Mouse (Mus musculus) spleen, adult 2 months (tissue): ENCODE data around the gene Irx1. TPM values are rescaled to one million over a fixed set of nuclear protein-coding genes. Genes with fewer than 3 reads are reported as not detected.

Source experiments
- DNase-seq, 2 experiments: peaks; one replicate each; pipeline versions ENCODE4 v3.0.0 to v3.0.0-alpha.2; 2012 to 2021; ENCODE audit warnings: low spot score in 2 of 2, low read depth in 1 of 2
- H3K27ac ChIP-seq: fragments of 200-500 bp; 2 replicates; pipeline ENCODE4 v1.5.1; 2012; ENCODE audit warnings: low read length, inconsistent platforms; ENCODE audit not compliant: insufficient read depth
- H3K27me3 ChIP-seq: fragments of 200-500 bp; 2 replicates; pipeline ENCODE4 v1.6.1; 2012; ENCODE audit warnings: mild to moderate bottlenecking, moderate library complexity, low read length, inconsistent platforms; ENCODE audit not compliant: control insufficient read depth, insufficient read depth
- H3K36me3 ChIP-seq: fragments of 200-500 bp; 2 replicates; pipeline ENCODE4 v1.6.1; 2012; ENCODE audit warnings: mild to moderate bottlenecking, low read length, inconsistent platforms; ENCODE audit not compliant: control insufficient read depth, insufficient read depth
- H3K4me1 ChIP-seq: fragments of 200-500 bp; 2 replicates; pipeline ENCODE4 v1.6.1; 2011; ENCODE audit warnings: inconsistent platforms; ENCODE audit not compliant: control insufficient read depth, insufficient read depth, insufficient read length
- H3K4me3 ChIP-seq: fragments of 200-500 bp; 2 replicates; pipeline ENCODE4 v1.5.1; 2011; ENCODE audit warnings: mild to moderate bottlenecking, inconsistent platforms; ENCODE audit not compliant: insufficient read depth, insufficient read length; ENCODE audit errors: extremely low read depth
- CTCF ChIP-seq: fragments of 200-500 bp; IDR thresholded peaks from 2 replicates; pipeline ENCODE4 v1.5.1; 2011; ENCODE audit warnings: mild to moderate bottlenecking, inconsistent platforms; ENCODE audit not compliant: insufficient read depth, insufficient read length, insufficient replicate concordance; ENCODE audit errors: extremely low read depth
- POLR2A ChIP-seq: fragments of 200-500 bp; IDR thresholded peaks from 2 replicates; pipeline ENCODE4 v1.6.1; 2011; ENCODE audit warnings: low read depth, low read length, inconsistent platforms
- WGBS: fragments of 180-500 bp; shearing (Covaris S2); methylation state at CpG from one replicate; pipeline ENCODE4 v1.1.7; 2018; 5-methylcytosine and 5-hydroxymethylcytosine counted together
- polyA plus RNA-seq: library from polyadenylated mRNA; depleted of rRNA; stranded (reverse); fragments of >200 nt; gene quantifications from 2 replicates; pipeline ENCODE4 v1.2.3, GENCODE M21; 2012

The Irx1 gene
- polyA plus RNA-seq, 1 experiment = not detected

GRCm38 (mm10) chr13:71958651-71959050, 4.9 kb downstream of the Irx1 start:
- Histone ChIP-seq H3K27me3 (peaks cover 12% of the 10 kb centered on the region), H3K27ac (no peak overlapping the region), H3K4me1 (no peaks in the 10 kb centered on the region), H3K36me3 (no peaks in the 10 kb centered on the region), H3K4me3 (no peak overlapping the region)
- 9% methylated on average over 16 of the region's 16 CpGs for WGBS
- TF ChIP-seq CTCF (no peak), POLR2A (no peak)
- DNase-seq = no peak

DNA sequence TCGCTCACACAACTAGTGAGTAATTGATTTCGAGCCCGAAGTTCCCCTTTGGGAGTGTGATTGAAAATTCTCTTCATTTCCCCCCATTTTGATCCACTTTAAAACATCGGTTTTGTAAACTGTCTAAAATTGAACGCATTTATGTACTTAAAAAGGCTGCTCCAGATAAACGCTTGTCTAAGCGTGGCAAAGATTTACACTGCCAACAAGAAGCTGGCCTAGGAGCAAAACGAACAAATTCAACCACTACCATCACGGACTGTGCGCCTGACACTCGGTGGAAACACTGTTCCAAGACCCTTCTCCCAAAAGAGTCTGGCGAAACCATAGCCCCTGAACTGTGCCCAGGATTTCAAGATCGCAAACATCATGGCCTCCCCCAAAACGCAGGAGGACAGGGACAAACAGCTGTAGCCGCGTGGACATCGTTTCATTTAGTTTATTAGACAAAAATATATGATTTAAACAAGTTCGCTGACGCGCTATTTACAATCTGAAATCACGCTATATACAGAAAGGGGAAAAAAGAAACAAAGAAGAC, 5.6 kb downstream of the Irx1 start:
- H3K36me3 ChIP-seq = no peaks in the 10 kb centered on the region
- H3K27me3 ChIP-seq = peaks cover 6% of the 10 kb centered on the region; the same call in 1 of the 2 replicates
- WGBS = 6% methylated on average over 21 of the region's 21 CpGs
- no peak overlapping the region for H3K4me3 ChIP-seq
- no peak for DNase-seq
- H3K27ac ChIP-seq = no peak overlapping the region
- TF ChIP-seq CTCF (no peak), POLR2A (no peak)
- no peaks in the 10 kb centered on the region for H3K4me1 ChIP-seq

DNA sequence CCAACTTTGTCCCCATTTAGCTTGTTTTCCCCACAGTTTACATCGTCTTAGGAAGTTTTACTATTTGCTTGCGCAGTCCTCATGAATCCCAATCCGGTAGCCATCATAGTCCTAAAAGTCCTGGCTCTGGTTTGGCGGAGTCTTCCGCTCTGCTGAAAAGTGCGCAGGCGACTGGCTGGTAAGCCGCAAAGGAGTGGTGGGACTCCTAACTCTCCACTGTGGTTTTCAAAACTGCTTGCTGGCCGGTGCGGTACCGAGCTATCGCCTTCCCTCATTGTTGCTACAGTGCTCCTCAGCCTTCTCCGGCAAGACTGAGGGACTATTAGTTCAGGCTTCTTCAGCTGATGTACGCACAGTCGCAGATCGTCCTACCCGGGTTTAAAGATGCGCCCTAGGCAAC, 6.4 kb downstream of the Irx1 start:
- Histone ChIP-seq H3K27me3 (0 out of 2 replicates have a peak, but pooled peaks cover 3% of the 10 kb centered on the region), H3K36me3 (no peaks in the 10 kb centered on the region), H3K27ac (no peak overlapping the region), H3K4me3 (no peak overlapping the region), H3K4me1 (no peaks in the 10 kb centered on the region)
- no peak for TF ChIP-seq CTCF
- TF ChIP-seq POLR2A = no peak
- no peak for DNase-seq
- WGBS = 8% methylated on average over 18 of the region's 18 CpGs

- no peak for DNase-seq
- no peak overlapping the region for H3K4me3 ChIP-seq
- 3% methylated on average over 9 of the region's 9 CpGs for WGBS
These were observed 7.0 kb downstream of the Irx1 start for GRCm38 (mm10) chr13:71956481-71956880.

GRCm38 (mm10) chr13:71951966-71952365, 11.6 kb downstream of the Irx1 start:
- H3K27ac ChIP-seq = no peak overlapping the region
- WGBS = 87% methylated on average over 11 of the region's 11 CpGs
- H3K4me3 ChIP-seq = no peak overlapping the region
- no peaks in the 10 kb centered on the region for H3K27me3 ChIP-seq
- no peak for DNase-seq
- H3K4me1 ChIP-seq = no peaks in the 10 kb centered on the region
- TF ChIP-seq POLR2A (no peak), CTCF (no peak)
- H3K36me3 ChIP-seq = no peaks in the 10 kb centered on the region

More at GRCm38 (mm10) chr13:71956481-71956880, 7.0 kb downstream of the Irx1 start:
- H3K4me1 ChIP-seq = no peaks in the 10 kb centered on the region
- H3K27me3 ChIP-seq = 0 out of 2 replicates have a peak, but pooled peaks cover 2% of the 10 kb centered on the region
- no peak for TF ChIP-seq CTCF
- no peak for TF ChIP-seq POLR2A
- no peaks in the 10 kb centered on the region for H3K36me3 ChIP-seq
- H3K27ac ChIP-seq = no peak overlapping the region

- WGBS = 53% methylated on average over 5 of the region's 5 CpGs
- H3K4me3 ChIP-seq = no peak overlapping the region
- no peaks in the 10 kb centered on the region for H3K27me3 ChIP-seq
- H3K27ac ChIP-seq = no peak overlapping the region
- no peaks in the 10 kb centered on the region for H3K4me1 ChIP-seq
- TF ChIP-seq POLR2A (no peak), CTCF (no peak)
- no peaks in the 10 kb centered on the region for H3K36me3 ChIP-seq
- DNase-seq = no peak
These were observed 13.7 kb downstream of the Irx1 start for GRCm38 (mm10) chr13:71949859-71950258.

- no peaks in the 10 kb centered on the region for H3K27me3 ChIP-seq
- 69% methylated on average over 3 of the region's 3 CpGs for WGBS
- H3K27ac ChIP-seq = no peak overlapping the region
- no peaks in the 10 kb centered on the region for H3K4me1 ChIP-seq
- TF ChIP-seq CTCF = no peak
- H3K4me3 ChIP-seq = no peak overlapping the region
- H3K36me3 ChIP-seq = no peaks in the 10 kb centered on the region
- no peak for DNase-seq
These were observed 53.2 kb downstream of the Irx1 start for GRCm38 (mm10) chr13:71910361-71910760.
